Mouse (Mus musculus) E14TG2a.4 (cell line): ENCODE measurements around the gene Polr3g.

Experiments
- CTCF ChIP-seq: conservative IDR thresholded peaks from 2 replicates; pipeline ENCODE4 v1.5.1; 2014; ENCODE audit warnings: low read length
- NANOG ChIP-seq: IDR thresholded peaks from 2 replicates; pipeline ENCODE4 v1.6.1; 2014; ENCODE audit warnings: borderline replicate concordance, low read length, mixed read lengths

DNA sequence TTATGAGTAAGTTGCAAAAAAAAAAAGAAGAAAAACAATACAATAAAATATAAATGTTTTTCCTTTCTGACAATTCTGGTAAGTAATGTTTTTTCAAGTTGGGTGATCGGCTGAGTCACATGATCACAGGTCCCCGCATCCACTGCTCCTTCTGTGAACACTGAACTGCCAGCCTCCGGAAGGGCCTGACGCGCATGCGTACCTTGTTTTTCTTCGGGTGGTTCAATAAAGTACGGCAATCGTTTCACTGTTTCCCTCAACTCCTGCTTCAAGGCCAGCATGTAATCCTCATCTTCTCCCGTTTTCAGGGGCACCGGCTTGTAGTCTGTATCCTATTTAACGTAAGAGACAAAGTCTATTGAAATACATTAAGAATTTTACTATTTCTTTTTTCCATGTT lies 16.4 kb downstream of the Polr3g start:
- TF ChIP-seq CTCF (no peak), NANOG (no peak)
